Mouse (Mus musculus): Measurements from ENCODE around the gene Pef1.

- TF ChIP-seq CTCF (IDR thresholded peaks at IDR 0.05; ENCODE audit: extremely low read depth, insufficient read depth, insufficient read length, insufficient replicate concordance) (no peak), POLR2A (IDR thresholded peaks at IDR 0.05; ENCODE audit: low read depth, low read length) (no peak)
These were observed 65.5 kb downstream of the Pef1 start for GRCm38 (mm10) chr4:130167814-130168213.

Data from spleen, adult 2 months (tissue).